Mouse (Mus musculus) hindbrain, embryonic 14.5 days (tissue): ENCODE data around the gene Cyp2c40. TPM values are rescaled to one million over a fixed set of nuclear protein-coding genes. Genes with fewer than 3 reads are reported as not detected.
"Not testable (repeated sequence)": the region's sequence is repeated elsewhere in the genome, so short reads cannot be mapped to it uniquely, and the experiment has no call there.

ENCODE experiments used
- ATAC-seq: fragments of 200-750 bp; cut with Nextera tagmentation; 2 replicates; pipeline ENCODE4 v1.8.0; 2017; ENCODE audit warnings: moderate number of reproducible peaks, mild to moderate bottlenecking, moderate TSS enrichment, moderate library complexity; ENCODE audit not compliant: low FRiP score
- DNase-seq: peaks from one replicate; pipeline ENCODE4 v3.0.0-alpha.2; 2015; ENCODE audit warnings: low spot score
- H3K27ac ChIP-seq: fragments of 300-500 bp; sonication (generic); 2 replicates; pipeline ENCODE4 v1.5.1; 2014; ENCODE audit warnings: mild to moderate bottlenecking, moderate library complexity
- H3K27me3 ChIP-seq: fragments of 300-500 bp; sonication (generic); 2 replicates; pipeline ENCODE4 v1.6.1; 2014; ENCODE audit warnings: mild to moderate bottlenecking, low read length, mixed read lengths; ENCODE audit not compliant: control insufficient read depth, insufficient read depth
- H3K36me3 ChIP-seq: fragments of 300-500 bp; sonication (generic); replicated peaks from 2 replicates; pipeline ENCODE4 v1.6.1; 2014; ENCODE audit not compliant: control insufficient read depth, insufficient read depth
- H3K4me1 ChIP-seq: fragments of 300-500 bp; sonication (generic); replicated peaks from 2 replicates; pipeline ENCODE4 v1.6.1; 2014; ENCODE audit warnings: antibody characterized with exemption, low read length, mixed read lengths; ENCODE audit not compliant: control insufficient read depth, insufficient read depth
- H3K4me2 ChIP-seq: fragments of 300-500 bp; sonication (generic); replicated peaks from 2 replicates; pipeline ENCODE4 v1.6.1; 2014; ENCODE audit warnings: mild to moderate bottlenecking, moderate library complexity
- H3K4me3 ChIP-seq: fragments of 300-500 bp; sonication (generic); replicated peaks from 2 replicates; pipeline ENCODE4 v1.5.1; 2014; ENCODE audit warnings: mild to moderate bottlenecking, low read length
- H3K9ac ChIP-seq: fragments of 300-500 bp; sonication (generic); 2 replicates; pipeline ENCODE4 v1.6.1; 2014
- H3K9me3 ChIP-seq: fragments of 300-500 bp; sonication (generic); 2 replicates; pipeline ENCODE4 v1.6.1; 2016; ENCODE audit warnings: low read length; ENCODE audit not compliant: control insufficient read depth
- WGBS: fragments of 180-500 bp; shearing (Covaris S2); extraction: QIAGEN DNeasy Blood & Tissue Kit; methylation state at CpG from one replicate; pipeline ENCODE4 v1.1.7; 2014; 5-methylcytosine and 5-hydroxymethylcytosine counted together
- polyA plus RNA-seq: library from polyadenylated mRNA; unstranded; fragments of >200 nt; fragmentation: Nextera tagmentation; extraction: Ambion mirVana; gene quantifications from 2 replicates; pipeline ENCODE4 v1.2.1, GENCODE M21; 2014

The Cyp2c40 gene
- not detected in 2 replicates for polyA plus RNA-seq

DNA sequence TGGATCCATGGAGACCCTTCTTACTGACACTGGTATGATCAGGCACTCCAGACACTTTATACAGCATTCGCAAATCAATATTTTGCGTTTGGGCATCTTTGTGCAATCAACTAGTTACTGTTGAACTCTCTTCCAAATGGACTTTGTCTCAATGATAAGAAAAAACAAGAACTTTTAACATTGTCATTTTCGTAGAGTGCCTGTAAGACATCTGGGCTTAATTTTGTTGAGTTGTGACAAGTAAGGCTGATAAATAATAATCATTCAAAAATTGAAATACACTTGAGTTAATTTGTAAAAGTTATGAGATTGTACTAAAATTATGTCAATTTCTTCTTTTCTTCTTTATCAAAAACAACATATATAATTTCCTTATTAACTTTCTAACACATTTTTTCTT lies at the start of gene Cyp2c40:
Gene Cyp2c40, minus strand, starts transcription at position 101 of the 400 bp plus-strand sequence.
- not testable (repeated sequence) for H3K4me3 ChIP-seq, H3K27ac ChIP-seq, H3K36me3 ChIP-seq, H3K9me3 ChIP-seq, H3K4me1 ChIP-seq, H3K4me2 ChIP-seq, DNase-seq, ATAC-seq, H3K27me3 ChIP-seq, H3K9ac ChIP-seq
- 91% methylated on average over 3 of the region's 3 CpGs for WGBS

DNA sequence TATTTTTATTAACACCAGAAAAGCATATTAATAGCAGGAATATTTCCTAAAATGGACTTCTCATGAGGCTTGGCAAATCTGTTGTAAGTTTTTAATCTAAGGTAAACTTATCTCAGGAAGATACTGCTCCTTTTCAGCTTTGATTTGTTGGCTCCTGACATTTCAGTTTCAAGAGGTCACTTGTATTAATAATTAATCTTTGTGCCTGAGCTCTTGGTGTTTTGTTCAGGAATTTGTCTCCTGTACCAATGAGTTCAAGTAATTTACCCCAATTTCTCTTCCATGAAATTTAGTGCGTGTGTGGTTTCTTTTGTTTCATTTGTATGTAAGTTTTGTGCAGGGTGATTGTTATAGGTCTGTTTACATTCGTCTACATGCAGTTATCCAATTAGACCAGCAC lies 8.3 kb upstream of the Cyp2c40 start:
- DNase-seq, ATAC-seq, H3K27ac ChIP-seq, H3K4me3 ChIP-seq, H3K36me3 ChIP-seq, H3K9me3 ChIP-seq, H3K4me2 ChIP-seq, H3K9ac ChIP-seq, H3K27me3 ChIP-seq, H3K4me1 ChIP-seq: not testable (repeated sequence)
- 82% methylated on average over 2 of the region's 2 CpGs for WGBS

DNA sequence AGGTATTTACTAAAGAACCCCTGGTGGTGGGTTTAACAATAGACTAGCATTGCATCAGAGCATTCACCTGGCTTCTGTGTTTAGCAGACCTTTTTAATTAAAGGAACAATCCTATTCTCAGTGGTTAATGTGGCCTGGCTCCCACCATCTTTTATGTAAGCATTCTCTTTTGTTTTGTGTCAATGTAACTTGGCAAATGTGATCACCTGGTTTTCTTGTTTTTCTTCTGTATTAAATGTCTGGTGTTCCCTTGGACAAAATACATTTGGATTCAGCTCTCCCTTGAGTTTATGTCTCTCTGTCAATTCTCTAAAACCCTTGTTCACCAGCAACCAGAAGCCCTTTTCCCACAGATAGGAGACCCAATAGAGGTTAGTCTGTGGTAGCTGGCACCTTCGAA lies 3.8 kb upstream of the Cyp2c40 start:
- not testable (repeated sequence) for H3K4me3 ChIP-seq, H3K36me3 ChIP-seq, DNase-seq, H3K27ac ChIP-seq, ATAC-seq, H3K4me1 ChIP-seq, H3K27me3 ChIP-seq, H3K9ac ChIP-seq, H3K9me3 ChIP-seq, H3K4me2 ChIP-seq
- WGBS: 79% methylated on average over 1 of the region's 1 CpGs

DNA sequence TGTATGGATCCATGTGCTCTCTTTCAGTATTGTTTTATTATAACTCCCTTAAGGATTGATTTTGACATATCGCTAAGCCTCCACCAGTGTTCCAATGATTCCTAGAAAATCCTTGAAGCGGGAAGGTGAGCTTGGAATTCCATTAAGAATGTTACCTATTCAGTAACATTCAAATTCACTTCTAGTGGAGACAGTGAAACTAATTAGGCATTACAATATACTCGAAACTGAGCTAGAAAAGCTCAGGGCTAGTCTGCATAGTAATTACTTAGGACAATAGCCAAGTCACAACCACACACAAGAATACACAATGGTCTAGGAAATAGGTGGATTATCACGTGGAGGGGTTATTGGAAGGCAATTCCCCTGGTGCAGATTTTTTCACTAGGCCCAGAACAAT lies 3.4 kb upstream of the Cyp2c40 start:
- not testable (repeated sequence) for H3K27ac ChIP-seq, H3K4me3 ChIP-seq, H3K4me2 ChIP-seq, H3K27me3 ChIP-seq, DNase-seq, H3K4me1 ChIP-seq, ATAC-seq, H3K9me3 ChIP-seq, H3K36me3 ChIP-seq, H3K9ac ChIP-seq
- 59% methylated on average over 4 of the region's 4 CpGs for WGBS

DNA sequence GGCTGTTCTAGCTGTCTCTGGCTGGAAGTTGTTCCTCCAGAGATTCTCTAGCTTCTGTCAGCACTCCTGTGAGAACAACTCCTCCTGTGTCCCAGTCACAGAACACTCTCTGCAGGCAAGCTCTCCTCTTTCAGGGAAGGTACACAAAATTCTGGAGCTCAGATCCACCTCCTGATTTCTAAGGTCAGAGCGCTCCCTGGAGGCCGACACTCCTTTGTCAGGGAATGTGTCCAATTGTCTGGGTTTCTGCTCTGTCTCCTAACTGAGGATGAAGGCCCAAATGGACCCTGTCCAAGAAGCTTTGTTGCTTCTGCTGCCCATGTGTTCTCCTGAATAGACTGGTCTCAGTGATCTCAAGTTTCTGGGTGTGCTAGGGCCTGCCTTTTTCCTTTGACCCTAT lies 27.2 kb downstream of the Cyp2c40 start:
- H3K36me3 ChIP-seq, H3K9me3 ChIP-seq, DNase-seq, H3K27me3 ChIP-seq, H3K27ac ChIP-seq, H3K4me3 ChIP-seq, H3K4me1 ChIP-seq, ATAC-seq, H3K9ac ChIP-seq, H3K4me2 ChIP-seq: not testable (repeated sequence)
- 67% methylated on average over 2 of the region's 2 CpGs for WGBS

DNA sequence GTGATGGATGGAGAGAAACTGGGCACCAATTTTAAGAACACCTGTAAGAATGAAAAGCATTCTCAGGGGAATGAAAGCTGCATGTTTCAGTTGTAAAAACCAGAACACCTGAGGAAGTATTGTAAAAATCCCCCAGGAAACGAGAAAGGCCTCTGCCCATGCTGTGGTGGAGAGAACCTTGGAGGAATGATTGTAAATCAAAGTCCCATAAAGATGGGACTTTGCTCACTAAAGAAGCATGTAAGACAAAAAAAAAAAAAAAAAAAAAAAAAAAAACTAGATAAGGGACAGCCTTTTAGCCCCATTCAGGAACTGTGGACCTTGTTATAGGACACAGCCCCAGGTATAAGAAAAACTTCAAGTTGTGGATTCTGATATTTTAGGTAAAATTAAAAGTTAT lies 67.3 kb downstream of the Cyp2c40 start:
- Histone ChIP-seq H3K4me3 (no peak overlapping the region), H3K27me3 (no peaks in the 10 kb centered on the region), H3K27ac (no peak overlapping the region), H3K4me1 (no peaks in the 10 kb centered on the region), H3K4me2 (no peak overlapping the region), H3K36me3 (no peaks in the 10 kb centered on the region), H3K9me3 (no peaks in the 10 kb centered on the region), H3K9ac (no peak overlapping the region)
- 65% methylated on average over 1 of the region's 1 CpGs for WGBS
- ATAC-seq (no peak), DNase-seq (no peak)

DNA sequence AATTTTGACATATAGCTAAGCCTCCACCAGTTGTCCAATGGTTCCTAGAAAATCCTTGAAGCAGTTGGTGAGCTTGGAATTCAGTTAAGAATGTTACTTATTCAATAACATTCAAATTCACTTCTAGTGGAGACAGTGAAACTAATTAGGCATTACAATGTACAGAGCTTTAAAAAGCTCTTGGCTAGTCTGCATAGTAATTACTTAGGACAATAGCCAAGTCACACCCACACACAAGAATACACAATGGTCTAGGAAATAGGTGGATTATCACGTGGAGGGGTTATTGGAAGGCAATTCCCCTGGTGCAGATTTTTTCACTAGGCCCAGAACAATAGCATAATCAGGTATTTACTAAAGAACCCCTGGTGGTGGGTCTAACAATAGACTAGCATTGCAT lies 68.3 kb downstream of the Cyp2c40 start:
- H3K9me3 ChIP-seq, H3K4me2 ChIP-seq, H3K9ac ChIP-seq, ATAC-seq, H3K27ac ChIP-seq, H3K4me3 ChIP-seq, H3K27me3 ChIP-seq, H3K4me1 ChIP-seq, H3K36me3 ChIP-seq, DNase-seq: not testable (repeated sequence)
- 57% methylated on average over 1 of the region's 1 CpGs for WGBS

DNA sequence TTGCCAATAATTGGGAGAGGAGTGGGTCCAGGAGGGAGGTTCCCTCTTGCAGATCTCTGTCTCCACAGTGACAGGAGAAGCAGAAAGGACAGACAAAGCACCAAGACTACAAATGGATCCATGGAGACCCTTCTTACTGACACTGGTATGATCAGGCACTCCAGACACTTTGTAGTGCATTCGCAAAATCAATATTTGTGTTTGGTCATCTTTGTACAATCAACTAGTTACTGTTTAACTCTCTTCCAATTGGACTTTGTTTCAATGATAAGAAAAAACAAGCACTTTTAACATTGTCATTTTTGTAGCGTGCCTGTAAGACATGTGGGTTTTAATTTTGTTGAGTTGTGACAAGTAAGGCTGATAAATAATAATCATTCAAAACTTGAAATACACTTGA lies 71.7 kb downstream of the Cyp2c40 start, which contains the start of gene Cyp2c68:
Gene Cyp2c68, minus strand, starts transcription at position 135 of the 400 bp plus-strand sequence.
- no peak within 1 kb of the TSS for H3K27ac ChIP-seq
- H3K9me3 ChIP-seq: no peaks in the 10 kb centered on the region
- H3K4me3 ChIP-seq: no peak within 1 kb of the TSS
- H3K36me3 ChIP-seq: no peaks in the 10 kb centered on the region
- no peaks in the 10 kb centered on the region for H3K4me1 ChIP-seq
- no peak for ATAC-seq
- no peaks in the 10 kb centered on the region for H3K27me3 ChIP-seq
- DNase-seq: no peak
- no peak within 1 kb of the TSS for H3K9ac ChIP-seq
- H3K4me2 ChIP-seq: no peak within 1 kb of the TSS
- 90% methylated on average over 2 of the region's 2 CpGs for WGBS
